Mouse (Mus musculus) spleen, postnatal 14 days (tissue): ENCODE results near the gene Adh7.

ENCODE experiments used
- DNase-seq, 2 experiments: peaks; one replicate each; pipeline ENCODE4 v3.0.0; 2021 to 2022; ENCODE audit warnings: low spot score in 2 of 2

The Adh7 gene

DNA sequence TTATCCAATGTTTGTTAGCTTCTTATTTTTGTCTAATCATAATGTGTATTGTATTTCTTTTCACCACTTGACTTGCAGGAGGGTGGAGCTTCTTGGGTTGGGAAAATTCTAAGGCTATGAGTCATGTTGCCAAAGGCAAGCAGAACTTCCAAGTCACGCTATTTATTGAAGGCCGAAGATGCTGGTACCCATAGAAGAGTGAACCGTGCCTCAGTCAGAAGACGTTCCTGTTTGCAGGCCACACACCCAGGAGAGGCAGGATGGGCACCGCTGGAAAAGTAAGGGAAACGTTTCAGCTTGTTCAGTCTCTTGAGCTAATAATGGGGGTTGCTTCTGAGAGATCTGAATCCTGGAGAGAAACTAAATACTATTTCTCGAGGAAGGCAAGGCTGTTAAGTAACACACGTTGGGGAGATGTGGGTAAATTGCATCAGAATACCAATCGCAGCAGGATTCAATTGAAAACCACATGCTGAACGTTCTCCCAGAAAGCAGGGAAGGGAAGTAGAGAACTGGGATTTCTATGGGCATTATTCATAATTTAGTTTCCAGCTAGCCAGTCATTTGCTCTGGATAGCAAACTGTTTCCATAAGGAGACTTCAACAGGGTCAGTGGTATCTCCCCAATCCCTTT, at the start of gene Adh7:
Gene Adh7 (plus strand): TSS at position 130 of the 634 bp plus-strand sequence.
- DNase-seq: no peak

DNA sequence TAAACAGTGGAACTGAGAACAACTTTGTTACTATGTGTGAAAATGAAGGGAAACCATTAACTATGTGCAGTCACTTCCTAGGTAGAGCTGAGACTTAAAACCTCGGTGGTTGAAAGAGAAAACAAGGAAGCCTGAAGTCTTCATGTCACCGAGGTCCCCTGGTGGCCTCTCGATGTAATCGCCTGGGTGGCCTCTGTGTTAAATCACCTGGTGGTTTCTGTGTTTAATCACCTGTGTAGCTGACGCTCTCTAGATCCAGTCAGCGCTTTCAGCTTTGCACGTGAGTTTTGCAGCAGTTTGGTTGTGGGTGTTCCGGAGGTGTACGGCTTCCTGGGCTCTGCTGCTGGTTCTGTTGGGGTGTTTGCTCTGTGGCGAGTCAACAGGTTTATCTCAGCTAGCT, 44.3 kb upstream of the Adh7 start:
- no peak for DNase-seq

DNA sequence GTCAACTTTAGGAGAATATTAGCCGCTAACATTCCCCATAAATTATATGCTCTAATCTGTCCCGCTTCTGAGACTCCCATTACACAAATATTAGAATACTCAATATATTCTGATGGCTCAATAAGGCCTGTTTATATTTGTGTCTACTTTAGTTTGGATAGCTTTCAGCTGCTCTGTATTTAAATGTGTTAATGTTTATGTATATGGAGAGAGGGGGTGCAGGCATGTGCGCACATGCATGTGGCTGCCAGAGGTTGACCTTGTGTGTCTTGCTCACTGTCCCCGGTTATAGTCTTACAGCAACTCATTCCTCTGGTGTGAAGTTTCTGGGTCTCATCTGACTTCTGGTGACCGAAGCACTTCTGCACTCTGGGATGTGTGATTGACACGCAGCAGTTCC, 42.0 kb upstream of the Adh7 start:
- DNase-seq: no peak

DNA sequence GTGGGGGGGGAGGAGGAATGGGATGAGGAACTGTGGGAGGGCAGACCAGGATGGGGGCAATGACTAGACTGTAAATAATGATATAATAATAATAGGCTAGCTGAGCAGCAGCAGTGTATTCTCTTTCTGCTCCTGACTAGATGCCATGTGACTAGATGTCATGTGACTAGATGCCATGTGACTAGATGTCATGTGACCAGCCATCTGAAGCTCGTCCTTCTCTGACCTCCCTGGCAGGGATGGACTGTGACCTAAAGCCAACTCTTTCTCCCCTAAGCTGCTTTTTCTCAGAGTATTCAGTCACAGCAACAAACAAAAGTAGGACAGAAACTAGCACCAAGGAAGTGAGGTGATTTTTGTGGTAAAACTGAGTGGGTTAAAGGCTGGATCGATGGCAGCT, 35.5 kb upstream of the Adh7 start:
- DNase-seq: no peak

DNA sequence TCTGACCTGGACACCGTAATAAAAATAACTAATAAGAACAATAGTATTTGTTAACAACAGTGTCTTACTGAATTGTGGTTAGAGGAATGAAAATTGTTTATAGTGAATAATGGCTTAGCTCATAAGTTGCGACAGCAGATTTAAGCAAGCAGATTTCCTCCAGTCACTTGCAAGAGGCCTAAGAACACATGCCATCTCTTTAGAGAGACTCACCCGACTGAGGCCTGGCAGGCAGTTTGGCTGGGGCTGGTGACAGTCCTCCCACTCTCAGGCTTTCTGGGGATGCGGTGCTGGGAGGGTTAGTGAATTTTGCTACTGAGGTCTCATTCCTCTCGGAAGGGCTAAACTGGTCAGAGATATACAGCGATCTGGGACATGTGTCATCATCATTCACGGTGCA, 34.2 kb upstream of the Adh7 start:
- DNase-seq: no peak

DNA sequence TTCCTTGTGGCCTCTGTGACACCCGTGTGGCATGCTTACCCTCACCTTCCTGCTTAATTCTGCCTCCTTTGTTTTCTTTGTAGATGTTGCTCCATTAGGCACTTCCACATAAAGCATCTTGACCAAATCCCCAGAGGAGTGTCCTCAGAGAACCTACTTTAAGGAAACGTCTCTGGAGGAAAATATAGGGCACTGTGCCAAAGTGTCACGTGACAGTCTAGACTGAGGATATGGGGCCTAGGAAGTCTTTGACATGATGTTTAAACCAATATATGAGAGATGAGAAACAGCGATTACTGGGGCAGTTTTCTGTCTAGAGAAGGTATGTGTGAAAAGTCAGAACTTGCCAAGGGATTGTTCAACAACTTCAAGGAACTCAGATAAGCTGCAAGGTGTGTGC, 32.3 kb upstream of the Adh7 start:
- DNase-seq: no peak

DNA sequence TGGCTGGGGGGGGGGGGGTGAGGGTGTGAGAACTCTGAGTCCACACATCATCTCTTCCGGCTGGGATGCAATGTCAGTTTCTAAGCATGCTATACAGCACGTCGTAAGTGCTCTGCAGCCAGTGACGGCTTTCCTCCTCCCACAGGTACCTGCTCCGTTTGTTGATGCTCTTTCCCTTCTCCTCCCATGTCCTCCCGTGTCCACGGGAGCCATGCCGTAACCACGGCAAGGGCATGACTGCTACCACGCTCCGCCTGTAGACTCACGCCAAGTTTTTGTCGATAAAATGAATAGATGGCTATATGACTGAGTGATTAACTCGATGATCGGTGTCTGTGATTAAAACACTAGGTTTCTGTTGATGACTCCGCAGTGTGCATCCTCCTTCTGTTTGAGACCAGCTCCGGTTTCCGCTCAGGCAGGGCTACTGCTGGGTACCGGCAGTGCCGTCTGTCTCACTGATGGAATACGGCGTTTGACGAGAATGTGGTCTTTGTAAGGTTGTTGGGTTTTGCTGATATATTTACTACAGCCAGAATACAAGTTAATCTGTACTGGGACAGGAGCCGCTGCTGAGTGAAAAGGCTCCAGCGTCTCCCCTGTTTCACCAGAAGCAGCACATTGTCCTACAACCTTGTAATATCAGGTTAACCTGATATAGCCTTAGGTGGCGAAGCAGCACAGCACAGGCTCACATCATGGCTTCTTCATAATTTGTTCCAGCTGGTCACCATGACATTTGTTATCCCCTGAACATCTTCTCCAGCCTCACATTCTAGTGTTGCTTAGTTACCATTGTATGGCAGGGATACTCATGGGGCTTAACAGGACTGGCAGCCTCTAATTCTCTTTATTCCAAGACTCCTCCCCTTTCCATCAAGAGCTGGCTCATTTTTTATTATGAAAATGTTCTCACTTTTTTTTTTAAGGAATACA, 31.3 kb upstream of the Adh7 start:
- no peak for DNase-seq

DNA sequence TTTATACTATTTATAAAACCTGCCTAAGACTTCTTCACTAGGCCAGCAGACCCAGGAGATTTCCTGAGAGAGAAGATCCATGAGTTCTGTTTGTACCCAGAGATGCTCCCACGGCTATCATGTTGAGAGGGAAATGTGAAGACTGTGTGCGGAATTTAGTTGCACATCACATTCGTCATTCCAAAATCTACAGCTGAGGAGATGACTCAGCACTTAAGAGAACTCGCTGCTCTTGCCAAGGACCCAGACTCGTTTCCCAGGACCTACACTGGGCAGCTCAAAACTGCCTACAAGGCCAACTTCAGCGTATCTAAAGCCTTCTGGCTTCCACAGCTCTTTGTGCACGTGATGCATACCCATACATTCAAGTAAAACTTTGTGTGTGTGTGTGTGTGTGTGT, 25.3 kb upstream of the Adh7 start:
- DNase-seq: no peak

DNA sequence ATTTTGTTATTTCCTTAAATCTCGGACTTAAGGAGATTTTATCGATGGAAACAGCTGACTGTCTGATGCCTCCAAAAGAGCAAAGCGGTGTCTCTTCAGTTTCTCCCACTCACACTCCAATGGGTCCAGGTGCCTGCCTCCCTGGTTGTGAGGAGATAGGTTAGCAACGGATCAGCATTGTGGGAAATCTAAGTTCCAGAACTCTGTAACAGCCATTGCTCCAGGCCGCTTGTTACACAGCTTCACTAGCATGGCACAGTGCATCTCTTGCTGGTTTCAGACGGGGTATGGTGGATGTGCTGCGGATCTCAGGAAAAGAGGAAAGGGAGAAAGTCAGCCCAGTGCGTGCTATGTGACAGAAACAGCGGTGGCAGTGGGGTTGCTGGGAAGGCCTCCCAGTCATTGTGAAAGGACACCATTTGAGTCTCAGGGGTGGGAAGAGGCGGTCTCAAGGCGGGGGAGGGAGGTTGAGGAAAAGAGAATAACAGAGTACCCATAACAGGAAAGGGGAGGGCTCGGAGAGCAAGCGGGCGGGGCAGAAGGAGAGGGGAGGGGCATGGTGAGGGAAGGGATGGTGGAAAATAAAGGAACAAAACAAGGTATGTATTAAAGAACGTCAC, 23.8 kb upstream of the Adh7 start, which contains the start of gene 4930579F01Rik:
Gene 4930579F01Rik (minus strand): TSS at position 143 of the 620 bp plus-strand sequence.
- DNase-seq: no peak

DNA sequence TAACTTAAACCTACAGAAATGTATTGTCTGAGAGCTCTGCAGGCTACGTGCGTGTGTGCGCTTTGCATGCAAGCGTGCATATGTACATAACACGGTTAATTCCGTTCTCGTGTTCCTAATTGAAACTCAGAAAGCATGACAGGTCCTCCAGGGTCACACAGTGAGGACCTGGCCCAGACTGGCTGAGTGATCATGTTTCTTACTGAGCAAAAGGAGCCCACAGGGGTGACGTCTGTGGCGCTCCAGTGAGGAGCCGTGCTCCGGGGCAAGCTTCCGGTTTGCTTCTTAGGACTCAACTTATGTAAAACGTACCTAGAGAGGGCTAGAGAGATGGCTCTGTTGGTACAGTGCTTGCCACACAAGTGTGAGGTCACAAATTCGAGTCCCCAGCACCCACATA, 20.5 kb upstream of the Adh7 start:
- no peak for DNase-seq

DNA sequence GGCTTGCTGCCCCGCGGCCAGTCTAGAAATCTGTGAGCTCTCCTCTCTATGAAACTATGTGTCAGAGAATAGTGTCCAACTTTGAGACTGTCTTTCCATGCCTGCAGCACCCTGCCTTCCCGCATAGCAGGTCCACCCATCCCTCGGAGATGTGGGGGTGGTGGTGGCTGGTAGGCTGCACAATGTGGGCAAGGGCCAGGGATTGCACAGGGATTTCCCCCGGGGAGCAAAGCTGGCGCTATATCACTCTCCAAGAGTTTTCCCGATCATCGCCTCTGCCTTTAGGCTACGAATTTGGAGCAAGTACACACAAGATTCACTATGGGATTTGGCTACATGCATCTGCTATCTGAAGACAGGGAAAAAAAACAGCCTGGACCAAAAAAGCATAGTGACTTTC, 20.0 kb upstream of the Adh7 start:
- no peak for DNase-seq

DNA sequence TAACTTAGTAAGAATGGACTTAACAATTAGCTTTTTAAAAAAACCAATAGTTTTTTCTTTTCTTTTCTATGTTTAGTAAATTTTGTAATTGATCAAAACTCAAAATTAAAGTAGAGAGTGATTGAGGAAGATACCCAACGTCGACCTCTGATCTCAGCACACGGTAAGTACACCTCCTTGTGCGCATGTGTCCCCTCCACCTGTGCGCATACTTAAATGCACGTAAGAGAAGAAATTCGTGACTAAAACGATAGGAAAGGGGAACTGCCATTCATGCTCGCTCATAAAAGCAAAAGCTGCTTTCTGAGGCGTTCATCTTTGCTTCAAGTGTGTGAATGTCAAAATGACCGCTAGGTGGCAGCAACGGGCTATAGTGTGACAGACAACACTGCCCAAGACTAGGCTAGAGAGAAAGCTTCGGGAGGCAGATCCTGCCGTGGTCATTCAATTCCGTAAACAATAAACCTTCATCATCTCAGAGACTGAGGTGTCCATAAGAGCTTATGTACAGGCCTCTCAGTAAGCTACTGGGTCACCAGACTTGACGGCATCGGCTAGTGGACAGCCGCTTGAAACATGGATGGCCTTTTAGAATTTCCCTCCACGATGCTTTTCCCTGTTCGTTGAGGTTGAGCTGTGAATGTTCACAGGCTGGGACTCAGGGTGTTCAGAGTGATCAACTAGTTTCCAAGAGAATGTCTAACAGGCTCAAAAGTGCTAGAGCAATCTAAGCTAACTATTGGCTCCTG, 19.4 kb upstream of the Adh7 start:
- peak; percentile 35 to 72 for DNase-seq

DNA sequence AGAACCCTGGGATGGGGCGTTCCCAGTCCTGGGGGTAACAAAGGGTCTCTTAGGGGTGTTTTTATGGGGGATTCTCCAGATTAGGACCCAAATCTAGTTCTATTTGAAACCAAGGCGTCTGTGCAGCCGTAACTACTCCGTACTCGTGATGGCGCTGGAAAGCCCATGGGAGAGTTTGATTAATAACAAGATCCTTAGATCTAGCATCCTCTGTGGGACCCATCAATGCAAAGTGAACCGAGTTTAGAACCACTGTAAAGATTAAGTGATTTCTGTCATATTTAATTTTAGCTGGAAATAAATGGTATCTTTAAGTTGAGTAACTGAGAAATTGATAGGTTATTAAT, 18.9 kb upstream of the Adh7 start:
- DNase-seq: no peak

DNA sequence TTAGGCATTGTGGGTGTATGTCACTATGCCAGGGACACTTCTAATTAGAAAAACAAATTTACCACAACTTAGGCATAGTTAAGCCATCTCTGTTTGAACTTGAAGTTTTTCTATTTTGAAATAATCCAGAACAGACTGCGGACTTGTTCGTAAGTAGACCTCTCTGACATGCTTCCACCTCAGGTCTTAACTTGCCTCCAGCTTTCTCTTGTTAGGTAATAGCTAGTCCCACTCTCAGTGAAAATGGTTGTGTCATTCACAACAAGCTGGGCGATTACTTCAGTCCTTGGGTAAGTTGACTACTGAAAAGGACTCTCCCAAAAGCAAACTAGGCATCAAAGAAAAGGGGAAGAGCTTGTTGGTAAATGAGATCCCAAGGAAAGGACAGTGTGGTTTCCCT, 8.7 kb upstream of the Adh7 start:
- no peak for DNase-seq

DNA sequence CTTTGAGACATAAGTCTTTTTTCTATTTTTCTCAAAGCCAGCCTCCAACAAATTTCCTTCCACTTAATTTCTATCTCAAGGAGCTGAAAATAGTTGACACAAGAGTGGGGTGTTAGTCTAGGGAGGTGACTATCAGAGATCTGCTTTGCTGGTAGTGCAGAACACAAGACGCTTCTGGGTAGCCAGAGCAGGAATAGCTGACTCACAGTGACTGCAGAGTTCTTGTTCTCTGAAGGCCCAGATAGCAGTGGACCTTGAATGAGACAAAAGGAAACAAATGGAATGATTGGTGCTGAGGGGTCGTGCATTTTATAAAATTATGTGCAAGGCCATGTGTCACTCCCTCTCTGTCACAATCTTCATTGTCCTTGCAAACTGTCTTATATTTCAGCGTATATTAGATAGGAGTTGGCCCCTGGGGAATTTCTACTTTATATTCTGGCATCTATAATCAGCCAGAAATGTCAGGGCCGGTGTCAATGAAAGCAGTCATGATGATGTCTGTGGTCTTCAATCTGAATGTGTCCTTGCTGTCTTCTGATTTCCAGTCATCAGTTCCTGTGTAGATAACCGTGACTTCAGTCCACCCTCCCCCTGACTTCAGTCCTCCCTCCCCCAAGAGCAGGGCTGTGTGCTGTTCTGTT, 7.0 kb upstream of the Adh7 start:
- DNase-seq: no peak

DNA sequence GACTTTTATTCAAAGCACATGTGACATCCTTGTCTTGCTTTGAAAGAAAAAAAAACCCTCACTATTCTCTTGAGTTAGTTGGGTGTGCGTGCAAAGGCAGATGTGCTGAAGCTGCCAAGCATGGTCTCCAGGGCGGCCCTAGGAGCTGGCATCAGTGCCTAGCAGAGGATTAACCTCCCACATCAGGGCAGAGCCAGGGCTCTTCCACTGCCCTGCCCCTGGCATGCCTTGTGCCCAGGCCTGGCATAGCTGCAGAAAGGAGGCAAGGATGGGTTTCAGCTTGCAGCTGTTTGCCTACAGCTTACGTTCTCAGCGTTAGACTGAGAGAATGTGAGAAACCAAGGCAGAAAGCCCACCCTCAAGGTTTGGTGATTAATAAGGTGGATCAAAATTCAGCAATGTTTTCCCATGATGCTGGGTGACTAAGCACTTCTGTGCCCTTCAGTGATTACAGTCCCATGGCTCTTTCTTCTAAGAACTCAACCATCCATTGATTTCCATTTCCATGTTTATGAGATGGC, 5.1 kb upstream of the Adh7 start:
- no peak for DNase-seq

DNA sequence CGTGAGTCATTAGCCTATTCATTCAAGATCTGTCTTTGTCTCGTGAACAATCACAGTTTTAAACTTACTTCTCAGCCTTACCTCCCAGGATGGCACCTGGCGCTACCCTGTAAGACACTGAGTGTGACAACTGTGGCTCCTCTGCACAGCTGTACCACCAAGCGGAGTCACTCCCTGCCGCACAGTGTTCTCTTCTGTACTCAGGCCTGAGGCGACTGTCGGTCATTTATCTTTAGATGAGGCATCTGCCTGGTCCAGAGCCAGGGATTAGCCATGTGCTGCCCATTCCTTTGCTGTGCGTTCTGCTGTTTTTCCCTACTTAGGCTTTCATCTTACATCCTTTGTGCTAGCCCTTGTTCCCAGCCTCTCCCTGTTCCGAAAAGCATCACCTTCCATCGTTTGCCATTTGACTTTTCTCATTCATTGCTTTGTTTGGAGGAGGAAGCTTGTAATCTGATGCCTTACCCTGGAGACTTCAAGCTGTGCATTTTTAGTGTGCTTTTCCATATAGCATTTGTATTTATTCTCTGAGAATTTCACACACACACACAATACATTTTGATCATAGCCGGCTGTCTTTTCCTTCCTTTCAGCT, 2.1 kb upstream of the Adh7 start:
- DNase-seq: no peak

DNA sequence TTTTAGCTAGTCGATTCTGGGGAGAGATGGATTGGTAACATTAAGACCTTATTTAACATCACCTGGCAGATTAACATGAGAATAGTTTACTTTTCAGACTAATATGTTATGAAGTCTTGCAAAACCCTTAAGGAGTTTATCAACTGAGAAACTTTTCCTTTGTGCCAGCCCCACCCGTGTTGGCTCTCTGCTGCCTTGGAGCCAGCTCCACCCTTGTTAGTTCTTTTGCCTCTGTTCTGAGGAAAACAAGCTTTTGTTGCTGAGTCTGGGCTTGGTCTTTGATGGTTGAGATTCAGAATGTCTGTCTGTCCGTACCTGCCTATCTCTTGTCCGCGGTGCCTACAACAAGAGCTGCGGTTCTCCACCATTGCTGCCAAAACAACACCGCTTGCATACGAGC, 1.5 kb upstream of the Adh7 start:
- DNase-seq: no peak

DNA sequence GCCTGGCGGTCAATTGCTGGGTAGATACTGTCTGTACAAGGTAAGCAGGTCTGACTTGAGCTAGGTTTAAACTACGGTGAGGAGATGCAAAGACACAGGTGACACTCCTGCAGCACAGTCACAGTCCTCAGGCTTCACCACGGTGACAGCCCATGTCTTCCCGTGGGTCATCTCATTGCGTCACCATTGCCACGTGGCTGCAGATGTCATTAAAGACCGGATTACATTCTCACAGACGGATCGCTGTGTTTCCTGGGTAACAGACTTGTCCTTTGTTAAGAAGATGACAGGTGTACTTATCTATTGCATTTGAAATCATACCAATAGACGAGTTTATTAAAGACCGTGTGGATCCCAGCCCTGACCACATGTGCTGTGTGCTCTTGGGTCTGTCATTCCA, 3.6 kb downstream of the Adh7 start:
- no peak for DNase-seq

DNA sequence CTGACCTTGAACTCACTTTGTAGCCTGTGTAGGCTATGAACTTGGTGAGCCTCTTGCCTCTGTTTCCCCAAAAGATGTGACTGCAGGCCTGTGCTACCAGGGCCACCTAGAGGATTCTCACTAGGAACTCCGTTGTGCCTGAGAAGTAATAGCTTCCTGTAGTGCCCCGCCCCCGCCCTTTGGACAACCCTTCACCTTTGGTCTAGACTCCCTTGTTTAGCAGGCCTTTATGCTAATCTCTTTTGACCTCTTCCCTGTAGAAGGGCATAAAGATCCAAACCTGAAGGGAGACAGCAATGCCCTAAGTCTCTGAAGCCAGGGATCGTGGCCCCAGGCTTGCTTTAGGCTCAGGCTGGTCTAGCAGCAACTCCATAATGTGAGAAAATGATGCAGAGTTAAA, 5.0 kb downstream of the Adh7 start:
- no peak for DNase-seq

DNA sequence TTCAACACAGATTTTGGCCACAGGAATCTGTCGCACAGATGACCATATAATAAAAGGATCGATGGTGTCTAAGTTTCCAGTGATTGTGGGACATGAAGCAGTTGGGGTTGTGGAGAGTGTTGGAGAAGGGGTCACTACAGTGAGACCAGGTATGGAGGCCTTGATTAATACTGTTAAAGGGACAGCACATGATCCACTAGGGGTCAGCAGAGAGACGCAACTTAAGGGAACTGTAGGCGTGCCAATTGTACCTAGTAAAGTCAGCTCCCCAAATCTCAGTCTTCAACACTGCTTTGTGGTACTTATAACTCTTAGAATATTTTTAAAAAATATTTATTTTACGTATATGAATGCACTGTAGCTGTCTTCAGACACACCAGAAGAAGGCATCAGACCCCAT, 5.4 kb downstream of the Adh7 start:
- peak in 1 of 2 experiments; percentile 29 for DNase-seq
